Mouse (Mus musculus): Measurements from ENCODE around the gene Zdhhc6. TPM values are rescaled to one million over a fixed set of nuclear protein-coding genes. Genes with fewer than 3 reads are reported as not detected.

Zdhhc6 gene
- polyA plus RNA-seq (2012; ENCODE audit: insufficient read depth, insufficient read length, low replicate concordance, missing spikeins): 810 TPM in 1 of 2 replicates, not detected in the other

- under 1% methylated on average over 60 of the region's 60 CpGs for WGBS
- H3K4me3 ChIP-seq (ENCODE audit: insufficient read depth, low read depth, low read length): peak within 1 kb of the TSS; percentile 94
- TF ChIP-seq CTCF (IDR thresholded peaks at IDR 0.05; ENCODE audit: insufficient read depth, low read depth, low read length) (no peak), POLR2A (IDR thresholded peaks at IDR 0.05; ENCODE audit: insufficient read depth, low read depth, low read length) (peak; percentile 62)
Observed at GRCm38 (mm10) chr19:55315452-55316108, at the start of gene Zdhhc6. TSS of gene Zdhhc6 (minus strand) at chr19:55316032.

GRCm38 (mm10) chr19:55362606-55363005 lies 46.8 kb upstream of the Zdhhc6 start:
- 92% methylated on average over 9 of the region's 9 CpGs for WGBS
- TF ChIP-seq POLR2A (IDR thresholded peaks at IDR 0.05; ENCODE audit: insufficient read depth, low read depth, low read length) (no peak), CTCF (IDR thresholded peaks at IDR 0.05; ENCODE audit: insufficient read depth, low read depth, low read length) (no peak)
- Histone ChIP-seq H3K4me3 (ENCODE audit: insufficient read depth, low read depth, low read length) (no peak overlapping the region), H3K4me1 (ENCODE audit: control insufficient read depth, insufficient read depth, low read length) (no peaks in the 10 kb centered on the region), H3K27ac (ENCODE audit: insufficient read depth, low read depth, low read length) (no peak overlapping the region)

More at GRCm38 (mm10) chr19:55315452-55316108, at the start of gene Zdhhc6:
- H3K27ac ChIP-seq (ENCODE audit: insufficient read depth, low read depth, low read length): peak within 1 kb of the TSS; percentile 78
- peaks cover 2% of the 10 kb centered on the region; the same call in 1 of the 2 replicates for H3K4me1 ChIP-seq (ENCODE audit: control insufficient read depth, insufficient read depth, low read length)

- Histone ChIP-seq H3K4me1 (ENCODE audit: control insufficient read depth, insufficient read depth, low read length) (peaks cover 2% of the 10 kb centered on the region; the same call in 1 of the 2 replicates), H3K4me3 (ENCODE audit: insufficient read depth, low read depth, low read length) (no peak overlapping the region), H3K27ac (ENCODE audit: insufficient read depth, low read depth, low read length) (no peak overlapping the region)
- no peak for TF ChIP-seq POLR2A (IDR thresholded peaks at IDR 0.05; ENCODE audit: insufficient read depth, low read depth, low read length)
- TF ChIP-seq CTCF (IDR thresholded peaks at IDR 0.05; ENCODE audit: insufficient read depth, low read depth, low read length): no peak
- WGBS: 81% methylated on average over 9 of the region's 9 CpGs
Observed at GRCm38 (mm10) chr19:55350673-55351378, 35.0 kb upstream of the Zdhhc6 start.

- TF ChIP-seq POLR2A (IDR thresholded peaks at IDR 0.05; ENCODE audit: insufficient read depth, low read depth, low read length): no peak
Observed at GRCm38 (mm10) chr19:55348187-55348586, 32.4 kb upstream of the Zdhhc6 start.

GRCm38 (mm10) chr19:55343274-55343673 lies 27.4 kb upstream of the Zdhhc6 start:
- Histone ChIP-seq H3K4me3 (ENCODE audit: insufficient read depth, low read depth, low read length) (no peak overlapping the region), H3K4me1 (ENCODE audit: control insufficient read depth, insufficient read depth, low read length) (no peaks in the 10 kb centered on the region), H3K27ac (ENCODE audit: insufficient read depth, low read depth, low read length) (no peak overlapping the region)
- no peak for TF ChIP-seq CTCF (IDR thresholded peaks at IDR 0.05; ENCODE audit: insufficient read depth, low read depth, low read length)
- no peak for TF ChIP-seq POLR2A (IDR thresholded peaks at IDR 0.05; ENCODE audit: insufficient read depth, low read depth, low read length)
- WGBS: 67% methylated on average over 9 of the region's 9 CpGs

More at GRCm38 (mm10) chr19:55348187-55348586, 32.4 kb upstream of the Zdhhc6 start:
- 96% methylated on average over 3 of the region's 3 CpGs for WGBS
- Histone ChIP-seq H3K27ac (ENCODE audit: insufficient read depth, low read depth, low read length) (no peak overlapping the region), H3K4me1 (ENCODE audit: control insufficient read depth, insufficient read depth, low read length) (peaks cover 2% of the 10 kb centered on the region; the same call in 1 of the 2 replicates), H3K4me3 (ENCODE audit: insufficient read depth, low read depth, low read length) (no peak overlapping the region)

GRCm38 (mm10) chr19:55342423-55342822 lies 26.6 kb upstream of the Zdhhc6 start:
- Histone ChIP-seq H3K4me1 (ENCODE audit: control insufficient read depth, insufficient read depth, low read length) (no peaks in the 10 kb centered on the region), H3K4me3 (ENCODE audit: insufficient read depth, low read depth, low read length) (no peak overlapping the region), H3K27ac (ENCODE audit: insufficient read depth, low read depth, low read length) (no peak overlapping the region)
- 93% methylated on average over 7 of the region's 7 CpGs for WGBS
- no peak for TF ChIP-seq CTCF (IDR thresholded peaks at IDR 0.05; ENCODE audit: insufficient read depth, low read depth, low read length)
- no peak for TF ChIP-seq POLR2A (IDR thresholded peaks at IDR 0.05; ENCODE audit: insufficient read depth, low read depth, low read length)

- Histone ChIP-seq H3K27ac (ENCODE audit: insufficient read depth, low read depth, low read length) (no peak overlapping the region), H3K4me3 (ENCODE audit: insufficient read depth, low read depth, low read length) (no peak overlapping the region), H3K4me1 (ENCODE audit: control insufficient read depth, insufficient read depth, low read length) (no peaks in the 10 kb centered on the region)
- TF ChIP-seq CTCF (IDR thresholded peaks at IDR 0.05; ENCODE audit: insufficient read depth, low read depth, low read length) (no peak), POLR2A (IDR thresholded peaks at IDR 0.05; ENCODE audit: insufficient read depth, low read depth, low read length) (no peak)
- 77% methylated on average over 3 of the region's 3 CpGs for WGBS
Observed at GRCm38 (mm10) chr19:55341377-55341776, 25.5 kb upstream of the Zdhhc6 start.

- Histone ChIP-seq H3K4me1 (ENCODE audit: control insufficient read depth, insufficient read depth, low read length) (no peaks in the 10 kb centered on the region), H3K4me3 (ENCODE audit: insufficient read depth, low read depth, low read length) (no peak overlapping the region), H3K27ac (ENCODE audit: insufficient read depth, low read depth, low read length) (no peak overlapping the region)
- 86% methylated on average over 6 of the region's 6 CpGs for WGBS
- TF ChIP-seq CTCF (IDR thresholded peaks at IDR 0.05; ENCODE audit: insufficient read depth, low read depth, low read length) (no peak), POLR2A (IDR thresholded peaks at IDR 0.05; ENCODE audit: insufficient read depth, low read depth, low read length) (no peak)
Observed at GRCm38 (mm10) chr19:55340521-55340920, 24.7 kb upstream of the Zdhhc6 start.

- Histone ChIP-seq H3K4me1 (ENCODE audit: control insufficient read depth, insufficient read depth, low read length) (no peaks in the 10 kb centered on the region), H3K27ac (ENCODE audit: insufficient read depth, low read depth, low read length) (no peak overlapping the region), H3K4me3 (ENCODE audit: insufficient read depth, low read depth, low read length) (no peak overlapping the region)
- WGBS: 72% methylated on average over 10 of the region's 10 CpGs
- TF ChIP-seq POLR2A (IDR thresholded peaks at IDR 0.05; ENCODE audit: insufficient read depth, low read depth, low read length) (no peak), CTCF (IDR thresholded peaks at IDR 0.05; ENCODE audit: insufficient read depth, low read depth, low read length) (no peak)
Observed at GRCm38 (mm10) chr19:55337664-55338063, 21.8 kb upstream of the Zdhhc6 start.

Measured in olfactory bulb, adult 2 months (tissue).